Mouse (Mus musculus) ZHBTc4 (cell line): ENCODE measurements around the gene Zfp423.

Experiments
- DNase-seq: peaks from one replicate; pipeline ENCODE4 v3.0.0-alpha.2; 2011; ENCODE audit warnings: low read depth, low spot score

Zfp423 gene

DNA sequence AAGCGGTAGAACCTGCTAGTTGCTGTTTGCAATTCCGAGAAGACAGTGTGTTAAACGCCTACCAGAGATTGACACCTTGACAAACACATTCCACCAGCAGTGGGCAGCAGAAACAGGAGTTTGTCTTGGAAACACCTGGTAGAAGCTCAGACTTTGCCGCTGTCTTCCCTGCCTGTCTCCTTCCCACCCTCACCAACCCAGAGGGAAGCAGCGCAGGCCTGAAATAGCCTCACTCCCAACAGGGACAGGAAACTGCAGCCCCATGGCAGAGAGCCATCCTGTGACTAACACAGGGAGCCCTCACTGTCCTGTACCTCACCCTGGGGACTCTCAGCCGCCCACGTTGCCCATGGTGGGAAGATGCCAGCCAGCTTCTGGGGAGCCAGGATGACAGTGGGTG, 340.3 kb downstream of the Zfp423 start:
- DNase-seq, result peak; percentile 32

DNA sequence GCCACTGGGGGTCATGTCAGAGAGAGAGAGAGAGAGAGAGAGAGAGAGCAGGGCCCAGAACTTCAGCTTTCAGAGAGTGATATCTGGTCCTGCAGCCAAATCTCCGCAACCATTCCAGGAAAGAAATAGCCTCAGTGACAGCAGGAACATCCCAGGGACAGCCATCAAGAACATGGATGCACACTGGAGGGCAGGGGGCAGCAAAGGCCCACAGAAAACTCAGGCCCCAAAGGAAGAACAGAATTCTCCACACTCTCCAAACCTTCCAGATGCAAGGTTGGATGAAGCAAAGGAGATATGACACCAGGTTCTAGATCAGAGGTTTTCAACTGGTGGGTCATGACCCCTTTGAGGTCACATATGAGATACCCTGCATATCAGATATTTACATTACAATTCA, 345.7 kb downstream of the Zfp423 start:
- no peak for DNase-seq
